ENCODE assay signal across 8 mouse cellular contexts in the genomic region with DNA sequence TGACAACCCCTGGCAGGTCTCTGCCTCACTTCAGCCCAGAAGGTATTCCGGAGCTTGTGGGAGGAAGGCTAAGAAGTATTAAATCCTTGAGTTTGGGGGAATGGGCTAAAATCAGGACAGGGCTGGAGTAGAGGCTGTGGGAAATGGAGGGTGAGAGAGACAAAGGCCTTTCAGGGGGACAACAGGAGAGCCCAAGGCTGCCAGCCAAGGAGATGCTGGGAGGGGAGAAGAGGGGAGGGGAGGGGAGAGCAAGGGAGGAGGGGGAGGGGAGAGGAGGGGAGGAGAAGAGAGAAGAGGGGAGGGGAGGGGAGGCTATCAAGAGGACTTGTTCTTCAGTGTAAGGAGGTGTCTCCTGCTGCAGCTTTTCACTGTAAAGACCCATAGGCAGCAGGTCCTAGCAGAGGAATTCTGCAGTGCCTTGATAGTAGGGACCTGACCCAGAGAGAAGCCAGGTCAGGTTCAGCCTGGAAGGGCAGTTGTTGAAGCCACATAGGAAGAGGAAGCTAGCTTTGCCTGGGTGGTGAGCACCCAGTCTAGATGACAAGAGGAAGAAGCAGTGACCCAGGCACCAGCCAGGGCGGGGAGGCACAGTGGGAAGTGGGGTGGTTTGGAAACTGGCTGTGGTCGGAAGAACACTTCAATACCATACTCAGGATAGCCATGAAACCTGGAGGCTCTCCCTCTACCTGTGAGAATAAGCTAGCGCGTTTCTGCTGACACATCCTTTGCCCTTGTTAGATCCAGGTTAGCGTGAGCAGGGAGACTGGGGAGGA. TPM values are rescaled to one million over a fixed set of nuclear protein-coding genes. Genes with fewer than 3 reads are reported as not detected.
DNase-seq lines count a peak whose midpoint lies in the region; ATAC-seq lines count a peak whose summit lies in the region.
"Had no signal": no experiment of that assay in that cellular context is flagged by ENCODE, and none has a peak within 500 bp of the region (broad histone marks: within the 10 kb centered on the region; RNA-seq: fewer than 3 reads in every experiment).

No protein-coding gene starts in this region.

- no peak for DNase-seq in neural tube, embryonic 10.5 days (ENCODE audit: extremely low spot score, low spot score)
- DNase-seq in adipocyte (ENCODE audit: low spot score) = no peak
- no peak for DNase-seq in cerebellum, postnatal 36 days
- DNase-seq in c-Kit-positive CD71-positive TER-119-positive erythroid progenitor cells, embryonic 14.5 days (ENCODE audit: low spot score) = no peak
- DNase-seq: layer of hippocampus, adult 9-11 months had no signal

- H3K36me3 ChIP-seq in neural tube, embryonic 13.5 days = no peaks in the 10 kb centered on the region
- H3K36me3 ChIP-seq in forebrain, embryonic 13.5 days (ENCODE audit: poor library complexity, severe bottlenecking) = peaks cover 12% of the 10 kb centered on the region
- no peaks in the 10 kb centered on the region for H3K36me3 ChIP-seq in megakaryocyte, embryonic 14.5 days (replicated peaks; ENCODE audit: low read length)

- no peak overlapping the region for H3K4me2 ChIP-seq in neural tube, embryonic 13.5 days
- H3K4me2 ChIP-seq in forebrain, embryonic 13.5 days = peak overlapping the region; percentile 28; the same call in 1 of the 2 replicates

- peak overlapping the region; percentile 54; the same call in 1 of the 2 replicates for H3K27ac ChIP-seq in neural tube, embryonic 13.5 days (replicated peaks)
- H3K27ac ChIP-seq in forebrain, embryonic 13.5 days = peak overlapping the region; percentile 72

- no peak overlapping the region for H3K4me3 ChIP-seq in neural tube, embryonic 13.5 days
- H3K4me3 ChIP-seq in forebrain, embryonic 13.5 days = no peak overlapping the region
- peak overlapping the region; percentile 52 for H3K4me3 ChIP-seq in megakaryocyte, embryonic 14.5 days (replicated peaks)

- H3K4me1 ChIP-seq in neural tube, embryonic 13.5 days (replicated peaks) = peaks cover 72% of the 10 kb centered on the region
- H3K4me1 ChIP-seq in forebrain, embryonic 13.5 days = peaks cover 87% of the 10 kb centered on the region
- peaks cover 46% of the 10 kb centered on the region for H3K4me1 ChIP-seq in megakaryocyte, embryonic 14.5 days

- H3K9me3 ChIP-seq in neural tube, embryonic 13.5 days = no peaks in the 10 kb centered on the region
- no peaks in the 10 kb centered on the region for H3K9me3 ChIP-seq in forebrain, embryonic 13.5 days (replicated peaks)
- no peaks in the 10 kb centered on the region for H3K9me3 ChIP-seq in megakaryocyte, embryonic 14.5 days

- ATAC-seq in neural tube, embryonic 13.5 days (ENCODE audit: low read depth) = 0 out of 2 replicates have a peak, but pooled peaks have one; percentile 37
- ATAC-seq in forebrain, embryonic 13.5 days = no peak; the same call in 1 of the 2 replicates

- 82% methylated on average over 6 of the region's 6 CpGs for WGBS in neural tube, embryonic 13.5 days
- 84% methylated on average over 6 of the region's 6 CpGs for WGBS in forebrain, embryonic 13.5 days

- H3K9ac ChIP-seq in neural tube, embryonic 13.5 days = no peak overlapping the region
- H3K9ac ChIP-seq in forebrain, embryonic 13.5 days = no peak overlapping the region

- H3K27me3 ChIP-seq in neural tube, embryonic 13.5 days = no peaks in the 10 kb centered on the region
- no peaks in the 10 kb centered on the region for H3K27me3 ChIP-seq in forebrain, embryonic 13.5 days
- H3K27me3 ChIP-seq in megakaryocyte, embryonic 14.5 days (replicated peaks) = peaks cover 36% of the 10 kb centered on the region

RNA-seq across cellular contexts. Expression of gene Heg1, which starts 7.0 kb away (rescaled TPM):
- 9.6 and 12.6 TPM in 2 replicates for polyA plus RNA-seq in neural tube, embryonic 13.5 days (2015; fragmentation: Nextera tagmentation; extraction: Ambion mirVana)
- 21.3 and 22.3 TPM in 2 replicates for polyA plus RNA-seq in forebrain, embryonic 13.5 days (2015; fragmentation: Nextera tagmentation; extraction: Ambion mirVana)
- polyA plus RNA-seq in megakaryocyte, embryonic 14.5 days (2012; ENCODE audit: insufficient read depth, low replicate concordance) = 0.86 TPM in 1 of 2 replicates, not detected in the other
